Mouse (Mus musculus) thymus, adult 2 months (tissue): Measurements from ENCODE around the gene Ccnjl.

ENCODE experiments used
- CTCF ChIP-seq: fragments of 200-500 bp; IDR thresholded peaks from 2 replicates; pipeline ENCODE4 v1.5.1; 2012; ENCODE audit warnings: mild to moderate bottlenecking, control low read depth, low read length, moderate library complexity, borderline replicate concordance; ENCODE audit not compliant: control insufficient read depth, poor library complexity, insufficient read depth; ENCODE audit errors: extremely low read depth
- POLR2A ChIP-seq: fragments of 200-500 bp; IDR thresholded peaks from 2 replicates; pipeline ENCODE4 v1.6.1; 2012; ENCODE audit warnings: mild to moderate bottlenecking, low read length, control low read depth, moderate library complexity; ENCODE audit not compliant: control insufficient read depth, poor library complexity, insufficient read depth; ENCODE audit errors: extremely low read depth

DNA sequence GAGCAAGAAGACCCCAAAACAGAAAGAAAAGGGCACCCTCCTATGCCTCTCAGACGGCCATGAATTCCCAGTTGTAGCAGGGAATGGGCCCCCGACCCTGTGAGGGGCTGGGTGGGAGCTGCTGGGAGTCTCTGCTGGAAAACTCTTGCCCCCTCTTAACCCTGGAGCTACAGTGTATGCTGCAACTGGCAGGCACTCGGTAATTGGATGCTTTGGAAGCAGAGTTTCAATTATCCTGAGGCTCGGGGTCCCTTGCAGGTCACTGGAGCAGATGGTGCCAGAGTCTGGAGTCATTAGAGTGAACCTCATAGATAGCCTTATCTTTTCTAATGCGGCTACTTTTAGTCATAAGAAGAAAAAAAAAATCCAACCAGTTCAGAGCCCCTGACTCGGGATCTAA, 11.3 kb downstream of the Ccnjl start:
- TF ChIP-seq CTCF = no peak
- no peak for TF ChIP-seq POLR2A
